Mouse (Mus musculus) liver (tissue): ENCODE measurements around the gene Fggy.

Experiments used
- DNase-seq: peaks from one replicate; pipeline ENCODE4 v3.0.0-alpha.2; 2020; ENCODE audit warnings: mixed read lengths

The Fggy gene

DNA sequence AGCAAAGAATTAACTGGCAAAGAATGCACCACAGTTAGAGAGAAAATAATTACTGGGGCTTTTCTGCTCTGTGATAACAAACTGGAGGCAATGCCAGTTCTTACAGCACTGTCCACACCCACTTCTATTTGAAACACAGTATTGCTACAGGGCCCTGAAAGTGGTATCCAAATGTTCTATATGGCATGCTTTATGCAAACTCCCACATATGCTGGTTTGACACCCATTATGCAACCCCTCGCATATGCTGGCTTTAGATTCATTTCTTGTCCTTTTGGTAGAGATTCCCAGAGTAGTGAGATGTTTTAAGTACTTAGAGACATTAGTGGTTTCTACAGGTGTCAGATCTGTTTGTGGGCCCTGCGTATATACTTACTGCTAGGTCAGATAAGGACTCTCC is 109.6 kb downstream of the Fggy start:
- DNase-seq = no peak

DNA sequence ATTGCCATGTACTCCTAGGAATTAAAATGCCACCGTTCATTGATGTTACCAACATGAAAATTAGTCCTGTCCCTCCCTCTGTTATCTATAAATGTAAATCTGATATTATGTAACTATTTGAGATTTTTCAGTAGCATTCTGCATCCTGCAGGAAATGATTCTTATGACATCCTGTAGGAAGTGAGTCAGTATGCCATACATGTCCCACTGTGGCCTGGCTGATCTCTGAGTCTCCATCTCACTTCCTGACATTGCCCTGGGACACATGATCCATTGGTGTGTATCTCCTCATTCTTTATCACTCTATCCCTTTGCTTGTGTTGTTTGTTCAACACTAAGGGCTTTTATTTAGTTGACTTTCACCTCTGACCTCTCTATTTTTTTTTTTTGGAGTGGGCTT is 110.3 kb downstream of the Fggy start:
- no peak for DNase-seq

DNA sequence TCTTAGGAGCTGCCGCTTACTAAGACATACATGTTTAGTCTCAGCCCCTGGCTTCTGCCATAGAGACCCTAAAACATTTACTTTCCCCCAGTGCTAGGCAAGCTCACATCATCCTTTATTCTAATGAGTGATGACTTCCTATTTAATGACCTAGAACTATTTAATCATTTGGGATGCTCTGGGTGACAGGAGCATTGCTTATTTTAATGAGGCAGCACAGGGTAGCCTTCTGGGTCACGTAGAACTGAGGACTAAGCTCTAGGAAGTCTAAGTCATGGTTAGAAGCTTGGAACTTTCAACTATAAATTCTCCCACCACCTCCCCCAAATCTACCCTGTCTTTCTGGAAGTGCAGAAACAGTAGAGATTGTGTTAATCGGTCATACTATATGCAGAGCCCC is 111.2 kb downstream of the Fggy start:
- DNase-seq = no peak

DNA sequence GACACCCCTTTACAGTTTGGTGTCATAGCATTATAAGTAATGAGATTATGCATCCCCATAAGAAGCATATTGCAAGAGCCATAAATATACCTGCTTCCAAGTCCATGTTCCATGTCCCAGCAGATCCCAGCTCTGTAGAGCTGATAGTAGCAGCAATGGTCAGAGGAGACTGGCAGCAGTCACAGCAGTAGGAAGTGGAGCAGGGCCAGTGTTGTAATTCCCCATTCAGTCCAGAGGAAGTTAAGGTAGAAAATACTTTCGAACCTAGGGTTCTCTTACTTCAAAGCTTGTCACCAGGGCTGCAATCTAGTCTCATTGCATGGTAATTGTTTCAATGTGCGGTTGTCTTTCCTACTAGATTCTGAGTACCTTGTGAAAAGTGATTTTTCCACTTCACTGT is 112.0 kb downstream of the Fggy start:
- DNase-seq = no peak

DNA sequence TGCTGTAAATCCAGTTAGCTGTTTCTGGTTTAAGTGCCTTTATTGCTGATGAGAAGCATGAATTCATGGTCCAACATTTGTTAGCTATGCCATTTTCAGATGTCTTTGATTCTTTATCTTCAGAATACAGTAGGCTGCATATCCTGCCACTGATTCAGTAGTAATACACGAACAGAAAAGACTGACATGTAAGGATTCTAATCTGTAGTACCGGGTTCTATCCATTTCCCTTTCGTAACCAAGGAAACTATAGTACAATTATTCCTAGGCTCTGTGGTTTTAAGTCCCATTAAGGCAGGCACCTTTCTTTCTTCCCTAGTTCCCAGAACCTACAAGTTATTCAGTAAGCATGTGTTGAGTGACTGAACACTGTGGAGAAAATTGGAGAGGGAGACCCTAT is 113.3 kb downstream of the Fggy start:
- DNase-seq = no peak

DNA sequence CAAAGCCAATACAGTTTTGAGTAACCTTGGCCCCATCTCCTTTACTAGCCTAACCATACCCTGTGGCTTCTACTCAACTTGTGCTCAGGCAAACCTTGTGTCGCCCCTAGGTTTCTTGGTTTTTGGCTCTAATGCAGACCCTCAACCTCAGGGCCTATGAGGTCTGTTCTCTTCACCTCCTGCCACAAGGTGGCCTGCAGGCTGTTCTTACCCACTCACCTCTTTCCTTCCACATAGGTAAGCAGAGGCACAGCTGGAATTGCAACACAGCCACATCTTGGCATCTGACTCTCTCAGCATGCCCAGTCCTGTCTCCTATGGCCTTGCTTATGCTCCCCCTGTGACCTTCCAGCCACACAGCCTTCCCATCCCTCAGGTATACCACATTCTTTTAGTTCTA is 114.7 kb downstream of the Fggy start:
- no peak for DNase-seq

DNA sequence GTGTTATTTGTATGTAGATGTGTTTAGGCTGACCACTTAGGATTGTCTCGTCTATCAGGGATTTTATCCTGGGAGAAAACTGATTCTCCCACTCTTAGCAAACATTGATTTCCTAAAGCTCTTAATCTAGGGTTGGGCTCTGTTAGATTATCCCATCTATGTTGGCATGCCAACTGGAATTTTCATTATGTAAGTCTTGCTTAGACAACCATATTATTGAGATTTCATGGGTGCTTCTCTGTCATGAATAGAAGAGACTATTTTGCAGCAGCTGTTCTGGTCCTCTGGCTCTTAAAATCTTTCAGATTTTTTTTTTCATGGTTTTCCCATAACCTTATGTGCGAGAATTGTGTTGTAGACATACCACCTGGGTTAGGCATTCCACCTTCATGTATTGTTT is 119.1 kb downstream of the Fggy start:
- no peak for DNase-seq

DNA sequence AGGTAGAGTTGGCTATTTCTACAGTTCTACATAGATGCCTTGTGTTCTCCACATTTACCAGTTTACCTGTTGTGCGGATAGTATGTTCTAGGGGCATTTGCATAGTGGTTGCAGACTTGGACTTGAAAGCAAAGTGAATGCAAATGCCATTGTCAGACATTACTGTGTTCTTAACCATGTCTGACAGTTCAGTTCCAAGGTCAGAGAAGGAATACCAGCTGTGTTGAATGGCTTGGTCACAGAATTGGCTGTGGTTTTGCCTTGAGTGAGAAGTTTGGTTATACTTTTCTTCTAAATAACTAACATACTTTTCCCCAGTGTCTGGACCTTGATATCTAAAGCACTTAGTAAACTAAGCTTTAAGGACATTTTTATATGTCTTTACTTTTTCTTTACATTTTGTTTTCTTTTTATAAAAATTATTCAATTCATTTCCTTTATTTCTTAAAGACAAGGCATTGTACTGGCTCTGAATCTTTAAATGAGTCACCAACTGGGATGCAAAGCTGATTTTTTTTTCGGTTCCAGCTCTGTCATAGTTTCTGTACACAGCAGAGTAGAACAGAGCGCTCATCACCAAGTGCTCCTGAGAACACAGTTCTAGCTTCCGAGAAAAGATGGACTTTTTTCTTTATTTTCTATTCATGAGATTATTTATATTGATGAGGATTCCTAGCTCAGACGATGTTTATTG is 123.6 kb downstream of the Fggy start:
- no peak for DNase-seq

DNA sequence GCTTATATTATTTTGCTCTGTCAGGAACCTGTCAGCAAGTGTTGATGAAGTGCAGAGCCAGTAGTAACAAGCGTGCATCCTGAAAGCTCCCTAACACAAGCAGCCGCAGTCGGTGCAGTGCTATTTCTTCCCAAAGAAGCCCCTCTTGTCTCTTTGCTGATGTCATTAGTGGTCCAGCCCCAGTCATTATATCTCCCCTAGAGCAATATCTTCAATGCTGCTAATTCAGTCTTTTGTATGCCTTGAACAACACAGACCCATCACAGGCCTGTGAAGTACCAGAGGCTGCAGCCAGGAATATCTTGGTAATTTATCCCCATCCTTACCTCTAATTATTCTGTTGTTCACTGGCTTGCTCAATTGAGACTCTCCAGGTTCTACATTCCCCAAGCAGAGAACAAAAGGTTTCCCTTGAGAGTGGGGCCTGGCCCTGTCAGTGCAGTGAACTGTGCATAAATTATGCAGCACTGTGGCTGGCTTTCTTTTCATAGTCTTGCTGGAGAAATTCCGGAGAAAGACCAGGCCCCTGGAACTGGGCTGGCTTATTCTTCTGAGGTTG is 127.3 kb downstream of the Fggy start:
- DNase-seq = no peak

DNA sequence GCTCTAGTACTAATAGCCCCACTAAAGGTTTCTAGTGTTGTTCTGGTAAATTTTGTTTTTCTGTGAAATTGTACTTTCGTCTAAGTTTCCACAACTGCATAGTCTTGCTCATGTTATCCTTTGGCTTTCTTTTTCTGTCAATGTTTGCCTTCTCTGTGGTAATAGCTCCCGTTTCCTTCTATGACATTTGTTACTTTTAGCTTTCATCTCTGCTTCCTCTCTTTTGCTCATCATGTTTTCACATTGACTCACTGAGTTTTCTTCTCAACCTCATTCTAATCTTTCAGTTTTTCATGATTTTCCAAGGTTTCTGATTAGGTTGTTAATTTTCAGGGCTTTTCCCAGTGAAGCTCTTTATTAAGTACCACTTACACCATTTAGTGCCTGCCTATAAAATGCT is 129.5 kb downstream of the Fggy start:
- DNase-seq = no peak

DNA sequence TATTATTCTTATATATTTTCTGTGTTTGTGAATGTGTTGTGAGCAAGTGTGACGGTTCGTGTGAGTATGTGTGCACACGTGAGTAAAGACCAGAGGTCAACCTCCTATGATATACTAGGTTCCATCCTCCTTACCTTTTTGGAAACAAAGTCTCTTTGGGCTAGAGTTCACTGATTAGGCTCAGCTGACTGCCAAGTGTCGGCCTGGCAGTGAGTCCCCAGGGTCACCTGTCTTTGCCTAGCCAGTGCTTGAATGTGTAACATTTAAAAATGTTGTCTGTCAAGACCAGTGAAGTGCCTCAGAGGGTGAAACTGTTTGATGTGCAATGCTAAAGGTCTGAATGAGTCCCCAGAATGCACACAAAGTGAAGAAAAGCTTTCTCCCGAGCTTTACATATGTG is 130.0 kb downstream of the Fggy start:
- DNase-seq = no peak

DNA sequence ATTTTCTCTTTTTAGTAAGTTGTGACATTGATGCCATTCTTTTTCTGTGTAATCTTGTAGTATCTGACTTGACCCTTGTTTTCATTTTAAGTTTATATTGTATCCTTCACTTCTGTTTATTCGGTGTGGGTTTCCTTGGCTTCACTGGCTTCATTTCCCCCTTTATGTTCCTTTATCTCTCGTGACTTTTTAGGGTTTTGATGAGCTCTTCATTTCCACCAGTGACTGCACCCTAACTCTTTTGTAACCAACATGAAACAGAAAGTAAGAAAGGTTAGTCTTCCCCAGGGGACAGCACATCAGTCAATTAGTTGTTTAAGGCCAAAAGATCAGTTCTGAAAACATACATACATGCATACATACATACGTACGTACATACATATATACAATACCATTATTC is 130.9 kb downstream of the Fggy start:
- DNase-seq = no peak

DNA sequence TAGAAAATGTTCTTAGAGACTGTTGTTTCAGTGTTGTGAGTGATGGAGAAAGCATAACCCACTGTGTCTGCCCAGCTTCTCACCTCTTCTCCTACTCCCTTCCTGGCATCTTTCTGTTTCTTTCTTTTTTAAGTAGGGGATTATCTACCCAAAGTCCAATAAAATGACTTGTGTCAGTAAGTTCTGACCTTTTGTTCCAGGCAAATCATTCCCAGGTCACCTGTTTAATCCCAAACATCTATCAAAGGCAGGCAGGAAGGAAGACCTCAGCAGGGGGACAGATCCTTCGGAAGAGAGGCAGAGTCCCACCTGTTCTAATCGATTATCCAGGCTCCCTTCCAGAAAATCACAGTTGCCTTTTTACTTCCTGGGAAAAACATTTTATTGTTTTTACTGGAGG is 143.1 kb downstream of the Fggy start:
- DNase-seq = no peak

DNA sequence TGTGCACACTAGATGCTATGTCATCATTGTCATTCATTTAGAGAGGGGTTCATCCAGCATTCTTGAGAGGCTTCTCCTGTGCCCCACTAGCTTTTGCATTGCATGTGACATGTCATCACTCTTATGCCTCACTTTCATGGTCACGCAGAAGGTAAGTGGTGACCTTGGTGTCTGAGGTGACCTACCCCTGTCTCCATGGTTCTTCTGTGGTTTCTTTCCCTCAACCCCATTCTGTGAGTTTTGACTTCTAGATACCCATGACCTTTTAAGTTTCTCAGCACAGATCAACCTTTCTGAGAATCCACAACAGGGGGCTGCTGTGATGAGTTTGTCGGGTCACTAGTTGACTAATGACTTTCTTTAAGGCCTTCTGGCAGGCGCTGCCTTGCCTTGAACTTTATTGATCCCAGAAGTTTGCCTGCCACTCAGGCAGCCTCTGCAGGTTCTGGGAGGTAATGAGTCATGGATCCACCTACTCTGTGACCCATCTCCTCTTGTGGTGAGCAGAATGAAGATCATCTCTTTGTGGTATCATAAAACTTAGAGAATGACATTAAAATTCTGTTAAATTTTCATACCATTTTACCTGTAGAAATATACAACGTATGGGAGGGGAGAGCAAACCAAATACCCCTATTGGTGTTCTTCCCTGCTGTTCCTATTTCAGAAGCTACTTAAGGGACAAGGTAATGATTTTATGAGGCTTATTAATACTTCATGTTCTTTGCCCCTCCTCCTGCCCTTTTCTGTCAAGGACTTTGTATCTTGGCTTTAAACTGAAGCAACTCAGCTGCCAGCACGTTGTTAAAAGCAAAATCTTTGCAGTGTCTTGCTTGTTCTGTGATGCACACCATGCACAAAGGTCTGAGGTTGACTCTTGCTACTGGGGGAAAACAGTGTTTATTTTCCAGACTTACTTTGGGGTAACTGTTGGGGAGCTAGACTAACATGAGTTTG is 150.9 kb downstream of the Fggy start:
- DNase-seq = no peak

DNA sequence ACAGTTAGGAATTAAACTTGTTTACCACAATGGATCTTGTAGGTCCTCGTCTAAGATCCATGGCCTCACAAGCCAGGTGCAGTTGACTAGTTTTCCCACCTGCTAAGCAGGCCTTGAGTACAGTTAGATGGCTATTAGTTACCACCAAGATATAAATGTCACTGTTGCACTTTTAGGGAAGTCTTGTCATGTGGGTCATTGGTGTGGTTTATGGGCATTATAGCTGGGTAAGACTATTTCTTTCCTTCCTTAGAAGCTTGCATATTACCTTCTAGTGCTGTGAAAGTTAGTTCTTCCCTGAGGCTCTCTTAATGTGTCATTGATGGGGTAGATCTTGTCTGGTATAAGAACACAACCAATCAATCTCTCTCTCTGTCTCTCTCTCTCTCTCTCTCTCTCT is 152.4 kb downstream of the Fggy start:
- DNase-seq = no peak

DNA sequence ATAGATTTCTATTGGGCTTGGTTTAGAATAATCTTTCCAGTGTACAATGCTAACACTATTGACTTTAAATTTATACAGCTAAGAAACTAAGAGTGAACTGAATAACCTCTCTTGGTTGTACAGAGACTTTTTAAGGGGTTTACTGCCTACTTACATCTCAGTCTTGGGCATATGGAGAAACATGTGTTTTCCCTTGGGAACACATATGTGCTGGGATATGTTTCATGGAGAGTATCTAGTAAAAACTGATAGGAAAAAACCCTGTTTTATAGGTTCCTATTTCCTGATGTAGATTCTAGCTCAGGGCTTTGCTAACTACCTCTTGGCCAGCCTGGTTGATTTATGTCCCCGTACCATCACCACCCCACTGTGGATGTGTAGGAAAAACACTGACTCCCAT is 155.5 kb downstream of the Fggy start:
- no peak for DNase-seq

DNA sequence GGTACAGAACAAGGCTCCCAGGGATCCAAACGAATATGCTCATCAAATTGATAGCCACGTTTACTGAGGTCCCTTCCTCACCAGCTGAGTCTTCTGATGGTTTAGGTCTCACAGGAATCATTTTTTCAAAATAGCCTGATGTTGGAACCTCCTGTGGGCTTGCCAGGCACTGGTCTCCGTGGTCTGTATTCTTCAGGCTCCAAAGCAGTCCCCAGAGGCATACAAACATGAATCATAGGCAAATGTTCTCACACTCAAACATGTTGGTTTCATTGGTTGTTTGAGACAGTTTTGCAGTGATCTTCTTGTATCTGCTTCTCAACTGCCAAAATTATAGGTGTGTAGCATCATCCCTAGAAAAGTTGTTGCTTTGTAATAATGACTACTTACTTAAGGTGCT is 156.0 kb downstream of the Fggy start:
- DNase-seq = no peak

DNA sequence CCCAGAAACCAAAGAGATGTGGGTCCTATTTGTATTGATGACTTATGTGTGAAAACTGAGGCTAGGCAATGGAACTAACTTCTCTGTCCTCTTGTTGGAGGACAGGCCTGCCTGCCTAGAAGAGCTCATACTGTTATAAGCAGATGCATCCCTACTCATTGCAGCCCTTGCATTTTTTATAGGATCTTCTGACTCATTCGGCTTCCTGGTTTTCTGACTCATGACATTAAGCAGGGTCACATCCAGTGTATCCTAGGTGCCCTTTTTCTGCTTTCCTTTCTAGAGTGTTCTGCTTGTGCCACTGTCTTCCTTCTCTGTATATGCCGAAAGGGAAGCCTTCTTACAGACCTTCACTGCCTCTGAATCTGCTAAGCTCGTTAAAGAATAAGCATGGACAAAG is 158.8 kb downstream of the Fggy start:
- DNase-seq = no peak

DNA sequence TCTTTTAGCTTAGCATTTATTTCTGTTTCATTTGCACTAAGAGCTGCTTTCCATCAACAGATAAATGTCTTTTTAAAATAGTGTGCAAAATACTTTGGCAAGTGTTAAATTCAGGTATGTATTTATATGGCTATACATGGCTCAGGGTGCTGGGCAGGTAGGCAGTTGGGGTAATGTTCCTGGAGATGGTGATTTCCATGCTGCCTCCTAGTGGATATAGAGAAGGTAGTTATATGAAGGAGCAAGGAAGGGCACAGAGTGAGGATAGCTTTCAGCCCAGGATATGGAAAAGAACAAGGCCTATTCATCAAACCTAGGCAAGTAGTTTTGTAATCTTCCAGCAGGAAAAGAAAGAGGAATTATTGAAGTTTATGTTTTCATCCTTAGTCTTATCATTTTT is 166.3 kb downstream of the Fggy start:
- no peak for DNase-seq

DNA sequence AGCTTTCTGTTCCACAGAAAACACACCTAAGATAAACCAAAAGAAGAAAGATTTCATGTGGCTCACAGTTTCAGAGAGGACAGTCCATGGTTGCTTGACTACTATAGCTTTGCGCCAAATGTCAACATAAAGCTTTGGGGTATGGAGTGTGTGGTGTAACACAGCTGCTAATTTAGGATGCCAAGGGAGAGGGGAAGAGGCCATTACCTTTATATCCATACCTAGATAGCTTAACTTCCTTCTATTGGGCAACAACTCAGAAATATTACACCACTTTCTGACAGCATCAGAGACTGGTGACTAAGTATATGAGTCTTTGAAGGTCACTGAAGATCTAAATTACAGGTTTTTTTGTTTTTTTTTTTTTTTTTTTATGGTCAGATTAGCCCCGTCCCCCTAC is 169.1 kb downstream of the Fggy start:
- no peak for DNase-seq

DNA sequence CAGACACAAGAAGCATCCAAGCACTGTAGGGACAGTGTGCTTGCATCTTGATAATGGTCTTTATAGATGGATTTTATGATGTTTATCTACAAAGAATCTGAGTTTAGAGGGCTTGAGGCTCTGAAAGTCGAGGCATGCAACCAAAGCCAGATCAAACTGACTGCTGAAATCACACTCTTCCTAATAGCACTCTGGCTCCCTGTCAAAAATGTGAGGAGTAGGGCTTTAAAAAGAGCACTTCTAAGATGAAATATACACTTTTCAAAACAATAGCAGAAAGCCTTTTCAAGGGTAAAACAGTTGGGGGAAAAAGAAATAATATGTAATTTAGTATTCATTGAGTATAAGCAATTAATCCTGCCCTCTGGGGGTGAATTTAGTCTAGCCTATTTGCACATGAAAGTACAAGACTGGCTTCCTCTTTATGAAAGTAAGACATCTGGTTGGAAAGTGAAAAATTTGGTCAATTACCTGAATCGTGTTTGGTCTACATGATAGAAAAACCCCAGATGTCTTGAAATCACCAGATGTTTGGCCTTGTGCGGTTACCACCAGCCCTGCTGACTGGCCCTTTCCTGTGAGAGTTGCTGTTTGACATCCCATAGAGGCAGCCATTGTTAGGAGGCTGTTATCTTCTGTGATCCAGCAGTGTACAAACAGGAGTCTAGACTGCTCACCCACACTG is 172.0 kb downstream of the Fggy start:
- no peak for DNase-seq

DNA sequence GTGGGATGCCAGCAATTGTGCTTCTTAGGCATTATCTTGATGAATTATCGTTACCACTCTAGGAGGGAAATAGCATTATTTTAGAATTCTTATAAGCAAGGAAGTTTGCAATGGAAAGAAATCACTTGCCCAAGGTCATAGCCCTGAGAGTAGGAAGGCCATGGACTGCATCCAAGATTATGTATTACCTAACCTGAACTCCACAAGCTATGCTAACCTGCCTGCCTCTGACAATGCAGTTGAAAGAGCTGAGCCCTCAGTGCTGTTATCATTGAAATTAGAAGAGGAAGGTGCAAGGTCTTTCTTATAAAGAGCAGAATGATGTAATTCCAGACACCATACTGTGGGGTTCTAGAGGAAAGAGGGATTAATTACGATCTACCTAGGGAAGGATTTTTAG is 173.8 kb downstream of the Fggy start:
- no peak for DNase-seq

DNA sequence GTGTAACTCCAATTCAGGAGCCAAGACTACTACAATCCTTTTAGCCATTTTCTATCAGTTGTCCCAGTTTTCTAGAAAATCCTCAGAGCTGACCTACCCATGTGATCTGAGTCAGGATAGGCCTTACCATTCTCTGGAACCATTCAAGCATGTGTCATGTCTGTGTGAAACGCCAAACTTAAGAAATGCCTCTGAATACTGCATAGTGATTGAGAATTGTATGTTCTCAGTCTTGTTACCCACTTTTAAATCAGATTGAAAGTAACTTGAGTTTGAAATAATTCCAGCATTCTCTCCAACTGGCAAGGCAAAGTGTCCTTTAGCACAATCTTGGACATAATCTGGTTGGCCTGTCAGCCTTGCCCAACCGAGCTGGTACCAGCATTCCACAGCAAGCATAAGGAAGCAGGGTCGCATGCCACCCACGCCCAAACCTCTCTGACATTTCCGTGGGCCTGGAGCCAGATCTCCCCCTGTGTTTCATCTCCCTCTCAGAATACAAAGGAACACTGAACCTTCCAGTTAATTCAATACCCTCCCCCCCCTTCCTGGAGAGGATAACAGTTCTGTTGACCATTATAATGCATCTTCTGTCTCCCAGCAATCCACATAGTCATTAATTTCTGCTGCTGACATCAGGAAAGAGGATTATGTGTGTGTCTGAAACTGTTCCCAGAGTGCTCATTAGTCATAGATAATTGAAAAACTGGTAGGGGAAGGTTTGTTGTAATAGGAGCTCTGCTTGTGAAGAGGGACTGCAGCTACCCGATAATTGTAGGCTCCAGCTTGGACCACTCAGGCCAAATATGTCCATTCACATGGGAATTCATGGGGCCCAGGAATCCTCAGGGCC is 176.3 kb downstream of the Fggy start:
- DNase-seq = peak; percentile 12
